Mouse (Mus musculus): ENCODE results near the gene Lmln.
"Not testable (repeated sequence)": the region's sequence is repeated elsewhere in the genome, so short reads cannot be mapped to it uniquely, and the experiment has no call there.

DNA sequence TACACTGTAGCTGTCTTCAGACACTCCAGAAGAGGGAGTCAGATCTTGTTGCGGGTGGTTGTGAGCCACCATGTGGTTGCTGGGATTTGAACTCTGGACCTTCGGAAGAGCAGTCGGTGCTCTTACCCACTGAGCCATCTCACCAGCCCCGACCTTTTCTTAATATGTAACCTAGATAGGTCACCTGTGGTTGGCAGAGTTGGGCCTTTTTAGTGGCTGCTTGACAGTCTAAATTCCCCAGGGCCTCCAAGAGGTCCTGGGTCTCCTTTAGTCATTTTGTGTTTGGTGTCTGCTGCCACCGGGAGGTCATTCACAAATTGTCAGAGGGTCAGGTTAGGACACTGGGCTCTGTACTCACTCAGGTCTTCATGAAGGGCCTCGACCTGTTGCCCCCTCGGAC, 76.7 kb downstream of the Lmln start:
- TF ChIP-seq CTCF (IDR thresholded peaks at IDR 0.05; ENCODE audit: borderline replicate concordance, insufficient read depth, low read depth, low read length); POLR2A (IDR thresholded peaks at IDR 0.05; ENCODE audit: borderline replicate concordance, insufficient read depth, low read length): not testable (repeated sequence)

Data from cerebellum, adult 2 months (tissue).